Mouse (Mus musculus): ENCODE data around the gene Slc4a1. TPM values are rescaled to one million over a fixed set of nuclear protein-coding genes. Genes with fewer than 3 reads are reported as not detected.

Gene Slc4a1
- total and polyA plus RNA-seq, 2 experiments: 0.10 to 0.65 TPM

- no peak overlapping the region for H3K4me3 ChIP-seq (ENCODE audit: insufficient read depth, low read depth, low read length)
- peaks cover 11% of the 10 kb centered on the region for H3K4me1 ChIP-seq (ENCODE audit: control insufficient read depth, insufficient read depth, low read length)
- H3K36me3 ChIP-seq (ENCODE audit: control insufficient read depth, insufficient read depth, low read length): no peaks in the 10 kb centered on the region
- TF ChIP-seq POLR2A (IDR thresholded peaks at IDR 0.05; ENCODE audit: extremely low read depth, insufficient read depth, low read length) (no peak), CTCF (IDR thresholded peaks at IDR 0.05; ENCODE audit: low read depth, low read length) (no peak)
- 64% methylated on average over 6 of the region's 6 CpGs for WGBS
- H3K79me2 ChIP-seq (ENCODE audit: control insufficient read depth, insufficient read depth, low read length): no peaks in the 10 kb centered on the region
- no peaks in the 10 kb centered on the region for H3K27me3 ChIP-seq (ENCODE audit: control insufficient read depth, insufficient read depth, low read length)
- no peak for DNase-seq (ENCODE audit: extremely low read depth, low read depth, low spot score)
- H3K27ac ChIP-seq (replicated peaks; ENCODE audit: insufficient read depth, low read depth, low read length): no peak overlapping the region
- H3K9ac ChIP-seq (ENCODE audit: low read depth, low read length): no peak overlapping the region
Measured at GRCm38 (mm10) chr11:102396263-102396662, 30.3 kb upstream of the Slc4a1 start.

- Histone ChIP-seq H3K79me2 (ENCODE audit: control insufficient read depth, insufficient read depth, low read length) (no peaks in the 10 kb centered on the region), H3K4me1 (ENCODE audit: control insufficient read depth, insufficient read depth, low read length) (peaks cover 11% of the 10 kb centered on the region), H3K27ac (replicated peaks; ENCODE audit: insufficient read depth, low read depth, low read length) (no peak overlapping the region), H3K27me3 (ENCODE audit: control insufficient read depth, insufficient read depth, low read length) (no peaks in the 10 kb centered on the region), H3K4me3 (ENCODE audit: insufficient read depth, low read depth, low read length) (no peak overlapping the region), H3K9ac (ENCODE audit: low read depth, low read length) (no peak overlapping the region), H3K36me3 (ENCODE audit: control insufficient read depth, insufficient read depth, low read length) (no peaks in the 10 kb centered on the region)
- TF ChIP-seq CTCF (IDR thresholded peaks at IDR 0.05; ENCODE audit: low read depth, low read length) (no peak), POLR2A (IDR thresholded peaks at IDR 0.05; ENCODE audit: extremely low read depth, insufficient read depth, low read length) (no peak)
- WGBS: 39% methylated on average over 5 of the region's 5 CpGs
- no peak for DNase-seq (ENCODE audit: extremely low read depth, low read depth, low spot score)
Measured at GRCm38 (mm10) chr11:102395250-102395649, 29.2 kb upstream of the Slc4a1 start.

- Histone ChIP-seq H3K27ac (replicated peaks; ENCODE audit: insufficient read depth, low read depth, low read length) (no peak overlapping the region), H3K27me3 (ENCODE audit: control insufficient read depth, insufficient read depth, low read length) (no peaks in the 10 kb centered on the region), H3K9ac (ENCODE audit: low read depth, low read length) (no peak overlapping the region), H3K4me3 (ENCODE audit: insufficient read depth, low read depth, low read length) (no peak overlapping the region), H3K4me1 (ENCODE audit: control insufficient read depth, insufficient read depth, low read length) (peaks cover 8% of the 10 kb centered on the region), H3K79me2 (ENCODE audit: control insufficient read depth, insufficient read depth, low read length) (no peaks in the 10 kb centered on the region), H3K36me3 (ENCODE audit: control insufficient read depth, insufficient read depth, low read length) (no peaks in the 10 kb centered on the region)
- WGBS: 93% methylated on average over 9 of the region's 9 CpGs
- DNase-seq (ENCODE audit: extremely low read depth, low read depth, low spot score): no peak
- no peak for TF ChIP-seq CTCF (IDR thresholded peaks at IDR 0.05; ENCODE audit: low read depth, low read length)
- TF ChIP-seq POLR2A (IDR thresholded peaks at IDR 0.05; ENCODE audit: extremely low read depth, insufficient read depth, low read length): no peak
Measured at GRCm38 (mm10) chr11:102394421-102395124, 28.6 kb upstream of the Slc4a1 start.

- H3K79me2 ChIP-seq (ENCODE audit: control insufficient read depth, insufficient read depth, low read length): no peaks in the 10 kb centered on the region
- WGBS: 19% methylated on average over 17 of the region's 17 CpGs
- no peak for DNase-seq (ENCODE audit: extremely low read depth, low read depth, low spot score)
- no peaks in the 10 kb centered on the region for H3K27me3 ChIP-seq (ENCODE audit: control insufficient read depth, insufficient read depth, low read length)
- peak overlapping the region; percentile 0; the same call in 1 of the 2 replicates for H3K4me3 ChIP-seq (ENCODE audit: insufficient read depth, low read depth, low read length)
- peaks cover 5% of the 10 kb centered on the region for H3K4me1 ChIP-seq (ENCODE audit: control insufficient read depth, insufficient read depth, low read length)
- no peaks in the 10 kb centered on the region for H3K36me3 ChIP-seq (ENCODE audit: control insufficient read depth, insufficient read depth, low read length)
- TF ChIP-seq CTCF (IDR thresholded peaks at IDR 0.05; ENCODE audit: low read depth, low read length) (no peak), POLR2A (IDR thresholded peaks at IDR 0.05; ENCODE audit: extremely low read depth, insufficient read depth, low read length) (no peak)
- H3K27ac ChIP-seq (replicated peaks; ENCODE audit: insufficient read depth, low read depth, low read length): no peak overlapping the region
- H3K9ac ChIP-seq (ENCODE audit: low read depth, low read length): 0 out of 2 replicates have a peak overlapping the region, but pooled peaks have one; percentile 3
Measured at GRCm38 (mm10) chr11:102393719-102394420, 27.9 kb upstream of the Slc4a1 start.

GRCm38 (mm10) chr11:102393238-102393634 lies 27.2 kb upstream of the Slc4a1 start, which contains the start of gene Rundc3a:
Gene Rundc3a (plus strand): TSS chr11:102393403.
- Histone ChIP-seq H3K79me2 (ENCODE audit: control insufficient read depth, insufficient read depth, low read length) (no peaks in the 10 kb centered on the region), H3K27ac (replicated peaks; ENCODE audit: insufficient read depth, low read depth, low read length) (peak within 1 kb of the TSS; percentile 99), H3K4me1 (ENCODE audit: control insufficient read depth, insufficient read depth, low read length) (peaks cover 5% of the 10 kb centered on the region), H3K36me3 (ENCODE audit: control insufficient read depth, insufficient read depth, low read length) (no peaks in the 10 kb centered on the region), H3K27me3 (ENCODE audit: control insufficient read depth, insufficient read depth, low read length) (no peaks in the 10 kb centered on the region), H3K9ac (ENCODE audit: low read depth, low read length) (peak within 1 kb of the TSS; percentile 77), H3K4me3 (ENCODE audit: insufficient read depth, low read depth, low read length) (peak within 1 kb of the TSS; percentile 72)
- 2% methylated on average over 34 of the region's 34 CpGs for WGBS
- peak; percentile 57 for DNase-seq (ENCODE audit: extremely low read depth, low read depth, low spot score)
- no peak for TF ChIP-seq POLR2A (IDR thresholded peaks at IDR 0.05; ENCODE audit: extremely low read depth, insufficient read depth, low read length)
- TF ChIP-seq CTCF (IDR thresholded peaks at IDR 0.05; ENCODE audit: low read depth, low read length): no peak

All from liver, adult 2 months (tissue).